ENCODE assay signal across 8 mouse cellular contexts in the genomic region with DNA sequence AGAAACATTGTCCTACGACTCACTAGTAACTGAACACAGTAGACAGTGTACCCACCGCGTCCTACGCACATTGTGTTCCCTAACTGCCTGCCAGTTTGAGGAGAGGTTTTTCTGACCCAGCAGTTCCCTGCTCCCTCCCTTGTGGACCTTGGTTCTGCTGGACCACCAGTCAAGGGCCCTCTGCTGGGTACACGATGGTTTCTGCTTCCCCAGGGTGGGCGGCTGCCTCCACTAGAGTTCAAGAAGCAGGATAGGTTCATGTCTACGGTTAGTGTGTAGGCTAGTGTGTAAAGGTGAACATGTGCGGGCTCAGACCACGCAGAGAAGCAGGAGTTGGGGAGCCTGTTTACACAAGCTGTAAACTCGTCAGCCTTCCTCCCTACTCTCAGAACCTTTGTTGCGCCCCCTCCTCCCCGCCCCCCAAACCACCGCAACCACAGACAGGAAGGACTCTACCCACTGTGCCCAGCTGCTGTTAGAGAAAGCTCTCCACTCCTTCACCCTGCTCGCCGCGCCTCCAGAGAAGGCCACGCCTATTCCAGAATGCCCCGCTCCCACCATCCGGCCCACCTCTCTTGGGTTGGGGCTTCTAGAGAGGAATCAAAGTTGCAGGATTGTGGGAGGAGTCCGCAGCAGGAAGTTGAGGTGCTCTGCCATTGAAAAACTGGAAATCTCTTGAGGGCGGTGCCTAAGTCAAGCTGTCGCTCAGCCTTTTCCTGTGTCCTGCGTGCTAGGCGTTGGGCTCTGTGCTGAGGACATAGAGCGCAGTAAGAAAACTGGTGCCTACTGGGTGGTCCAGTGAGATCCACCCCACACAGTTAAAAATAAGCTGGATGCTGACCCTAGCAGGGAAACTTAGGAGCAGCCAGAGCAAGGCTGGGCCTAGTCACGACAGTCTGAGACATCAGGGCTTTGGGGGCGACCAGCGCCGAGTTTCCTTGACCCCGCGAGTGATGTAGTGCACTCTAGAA. TPM values are rescaled to one million over a fixed set of nuclear protein-coding genes. Genes with fewer than 3 reads are reported as not detected.
DNase-seq lines count a peak whose midpoint lies in the region; ATAC-seq and TF ChIP-seq lines count a peak whose summit lies in the region.

A gene (minus strand): TSS at position 906 of the 971 bp plus-strand sequence.

- H3K9ac ChIP-seq in forebrain, embryonic 12.5 days = peak within 1 kb of the TSS; percentile 17
- H3K9ac ChIP-seq in heart, postnatal 0 days (replicated peaks; ENCODE audit: low read depth, low read length) = peak within 1 kb of the TSS; percentile 68
- H3K9ac ChIP-seq in liver, embryonic 16.5 days (ENCODE audit: low read depth, low read length) = peak within 1 kb of the TSS; percentile 69
- peak within 1 kb of the TSS; percentile 66 for H3K9ac ChIP-seq in neural tube, embryonic 13.5 days

- peak within 1 kb of the TSS; percentile 59 for H3K27ac ChIP-seq in forebrain, embryonic 12.5 days
- H3K27ac ChIP-seq in heart, postnatal 0 days (ENCODE audit: low read depth) = peak within 1 kb of the TSS; percentile 89
- peak within 1 kb of the TSS; percentile 89 for H3K27ac ChIP-seq in liver, embryonic 16.5 days (ENCODE audit: low read length)
- peak within 1 kb of the TSS; percentile 59 for H3K27ac ChIP-seq in neural tube, embryonic 13.5 days (replicated peaks)

- WGBS in forebrain, embryonic 12.5 days = 10% methylated on average over 29 of the region's 31 CpGs
- WGBS in heart, postnatal 0 days = 3% methylated on average over 31 of the region's 31 CpGs
- 2% methylated on average over 31 of the region's 31 CpGs for WGBS in liver, embryonic 16.5 days (ENCODE audit: insufficient replicate concordance)
- WGBS in neural tube, embryonic 13.5 days = 9% methylated on average over 31 of the region's 31 CpGs

- H3K4me1 ChIP-seq in E14TG2a.4 (replicated peaks; ENCODE audit: low read depth, low read length) = peaks cover 53% of the 10 kb centered on the region
- peaks cover 18% of the 10 kb centered on the region for H3K4me1 ChIP-seq in forebrain, embryonic 12.5 days
- peaks cover 5% of the 10 kb centered on the region; the same call in 1 of the 2 replicates for H3K4me1 ChIP-seq in heart, postnatal 0 days (ENCODE audit: control insufficient read depth, insufficient read depth)
- H3K4me1 ChIP-seq in liver, embryonic 16.5 days (ENCODE audit: control insufficient read depth, low read depth, low read length) = peaks cover 9% of the 10 kb centered on the region
- H3K4me1 ChIP-seq in neural tube, embryonic 13.5 days (replicated peaks) = peaks cover 15% of the 10 kb centered on the region

- ATAC-seq in forebrain, embryonic 12.5 days (ENCODE audit: low FRiP score) = peak; percentile 92
- peak; percentile 98 for ATAC-seq in heart, postnatal 0 days (ENCODE audit: insufficient read depth, low read depth)
- ATAC-seq in liver, embryonic 16.5 days (ENCODE audit: low read depth) = peak; percentile 94
- peak; percentile 90 for ATAC-seq in neural tube, embryonic 13.5 days (ENCODE audit: low read depth)

- H3K4me3 ChIP-seq in E14TG2a.4 (replicated peaks; ENCODE audit: low read length) = peak within 1 kb of the TSS; percentile 86
- peak within 1 kb of the TSS; percentile 39 for H3K4me3 ChIP-seq in forebrain, embryonic 12.5 days (replicated peaks)
- H3K4me3 ChIP-seq in heart, postnatal 0 days (ENCODE audit: low read depth, low read length) = peak within 1 kb of the TSS; percentile 48
- peak within 1 kb of the TSS; percentile 62 for H3K4me3 ChIP-seq in liver, embryonic 16.5 days (ENCODE audit: low read depth, low read length)
- H3K4me3 ChIP-seq in neural tube, embryonic 13.5 days = peak within 1 kb of the TSS; percentile 39

- no peak for TF ChIP-seq EP300 in heart, postnatal 0 days (IDR thresholded peaks at IDR 0.05; ENCODE audit: low read depth)

- no peak for TF ChIP-seq CTCF in E14TG2a.4 (conservative IDR thresholded peaks at IDR 0.05; ENCODE audit: low read length)
- no peak for TF ChIP-seq CTCF in heart, postnatal 0 days (IDR thresholded peaks at IDR 0.05; ENCODE audit: low read depth)

- no peaks in the 10 kb centered on the region for H3K9me3 ChIP-seq in E14TG2a.4 (ENCODE audit: low read length)
- no peaks in the 10 kb centered on the region for H3K9me3 ChIP-seq in forebrain, embryonic 12.5 days
- H3K9me3 ChIP-seq in heart, postnatal 0 days (replicated peaks; ENCODE audit: control insufficient read depth, low read length) = no peaks in the 10 kb centered on the region
- no peaks in the 10 kb centered on the region for H3K9me3 ChIP-seq in liver, embryonic 16.5 days (replicated peaks; ENCODE audit: control insufficient read depth, low read length)
- no peaks in the 10 kb centered on the region for H3K9me3 ChIP-seq in neural tube, embryonic 13.5 days

- peak within 1 kb of the TSS; percentile 65 for H3K4me2 ChIP-seq in forebrain, embryonic 12.5 days
- H3K4me2 ChIP-seq in heart, postnatal 0 days (ENCODE audit: low read depth, low read length) = peak within 1 kb of the TSS; percentile 74
- peak within 1 kb of the TSS; percentile 80 for H3K4me2 ChIP-seq in liver, embryonic 16.5 days (ENCODE audit: low read depth, low read length)
- peak within 1 kb of the TSS; percentile 64 for H3K4me2 ChIP-seq in neural tube, embryonic 13.5 days

- DNase-seq in c-Kit-positive CD71-positive TER-119-positive erythroid progenitor cells, embryonic 14.5 days (ENCODE audit: low spot score) = peak; percentile 66
- peak; percentile 98 for DNase-seq in heart, postnatal 0 days (ENCODE audit: low spot score)
- peak; percentile 90 to 94 for DNase-seq in kidney, postnatal 4 days
- peak; percentile 89 for DNase-seq in testis, postnatal 10 days (ENCODE audit: low spot score)

- H3K27me3 ChIP-seq in E14TG2a.4 (ENCODE audit: insufficient read depth, low read length) = no peaks in the 10 kb centered on the region
- no peaks in the 10 kb centered on the region; the same call in 1 of the 2 replicates for H3K27me3 ChIP-seq in forebrain, embryonic 12.5 days
- no peaks in the 10 kb centered on the region for H3K27me3 ChIP-seq in heart, postnatal 0 days (ENCODE audit: control insufficient read depth, insufficient read depth, low read length)
- no peaks in the 10 kb centered on the region for H3K27me3 ChIP-seq in liver, embryonic 16.5 days (ENCODE audit: control insufficient read depth, insufficient read depth, low read depth, low read length)
- no peaks in the 10 kb centered on the region for H3K27me3 ChIP-seq in neural tube, embryonic 13.5 days

- peaks cover 23% of the 10 kb centered on the region for H3K36me3 ChIP-seq in E14TG2a.4 (ENCODE audit: insufficient read depth, low read length)
- H3K36me3 ChIP-seq in forebrain, embryonic 12.5 days (replicated peaks) = no peaks in the 10 kb centered on the region
- no peaks in the 10 kb centered on the region for H3K36me3 ChIP-seq in heart, postnatal 0 days (replicated peaks; ENCODE audit: control insufficient read depth, insufficient read depth, low read length)
- H3K36me3 ChIP-seq in liver, embryonic 16.5 days (ENCODE audit: control insufficient read depth, insufficient read depth) = no peaks in the 10 kb centered on the region
- H3K36me3 ChIP-seq in neural tube, embryonic 13.5 days = no peaks in the 10 kb centered on the region

RNA-seq across cellular contexts. Expression of the gene that starts here (rescaled TPM):
- 22.1 and 22.6 TPM in 2 replicates for polyA plus RNA-seq in forebrain, embryonic 12.5 days (2016; fragmentation: Nextera tagmentation; extraction: Ambion mirVana)
- 17.9 and 18.5 TPM in 2 replicates for total RNA-seq in heart, postnatal 0 days (2014; rRNA removed; ENCODE audit: low replicate concordance)
- 5.3 and 6.4 TPM in 2 replicates for polyA plus RNA-seq in heart, postnatal 0 days (2015; fragmentation: Nextera tagmentation; extraction: Ambion mirVana)
- polyA plus RNA-seq in liver, embryonic 16.5 days (2015; fragmentation: Nextera tagmentation; extraction: Ambion mirVana) = 1.3 and 1.6 TPM in 2 replicates
- polyA plus RNA-seq in neural tube, embryonic 13.5 days (2015; fragmentation: Nextera tagmentation; extraction: Ambion mirVana) = 24.4 and 28.8 TPM in 2 replicates

Comparison
In these comparisons a context has a peak if more than half of its experiments do, and no peak if none do; other contexts are left out.
1. Peak in every context shown above with its lines: DNase-seq, ATAC-seq, H3K4me3 ChIP-seq and H3K27ac ChIP-seq.
2. H3K9ac ChIP-seq: peak in every context shown above with its lines; median percentile 69 in liver, embryonic 16.5 days; 68 in heart, postnatal 0 days; 66 in neural tube, embryonic 13.5 days; 17 in forebrain, embryonic 12.5 days.